21 mouse cellular contexts compared by ENCODE assay signal in the genomic region with DNA sequence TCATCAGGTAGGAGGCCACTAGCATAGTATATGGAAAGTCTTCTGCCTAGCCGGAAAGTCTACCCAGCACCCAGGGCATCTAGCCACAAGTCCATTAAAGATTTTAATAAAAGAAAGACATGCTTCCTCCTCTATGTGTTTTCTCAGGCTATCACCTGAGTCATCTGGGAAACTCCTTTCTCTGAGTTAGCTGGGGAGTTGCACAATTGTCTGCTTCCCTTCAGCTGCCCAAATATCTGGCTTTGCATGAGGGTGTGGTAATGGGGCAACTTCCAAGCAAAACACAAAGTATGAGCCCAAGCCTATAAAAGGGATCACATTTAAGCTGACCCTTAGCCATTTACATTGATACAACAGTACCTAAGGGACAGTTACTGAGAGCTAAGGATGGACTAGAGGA.
DNase-seq lines count a peak whose midpoint lies in the region; ATAC-seq and TF ChIP-seq lines count a peak whose summit lies in the region.
"Had no signal": no experiment of that assay in that cellular context is flagged by ENCODE, and none has a peak within 500 bp of the region (broad histone marks: within the 10 kb centered on the region; RNA-seq: fewer than 3 reads in every experiment).

No protein-coding gene starts in this region.

- POLR2A ChIA-PET in Patski (lab: Charles Lee), result no interaction called here

- peak; percentile 8 to 25 for DNase-seq in urinary bladder, postnatal 36 days (ENCODE audit: low spot score in 2 of 2)
- DNase-seq in urinary bladder, postnatal 10 days (ENCODE audit: low spot score), result no peak
- peak; percentile 85 for DNase-seq in Patski (ENCODE audit: low read depth, low spot score)
- no peak for DNase-seq in retina, postnatal 1 day
- no peak for DNase-seq in heart, postnatal 14 days
- DNase-seq in cerebellum, postnatal 36 days, result no peak
- DNase-seq: adrenal gland, postnatal 10 days; cerebellum, adult 2 months; forebrain, postnatal 0 days; gastrocnemius, postnatal 14 days; kidney, postnatal 36 days; layer of hippocampus, adult 9-11 months; left cerebral cortex, postnatal 4 days; lung, embryonic 14.5 days had no signal

- CTCF ChIA-PET in Patski (lab: Charles Lee), result interaction anchor here (0.9 to 2.0 kb wide), 4 partner anchors 19 to 411 kb away, joined by 3 to 4 read pairs (median 4); no protein-coding TSS in a partner anchor

- H3K27me3 ChIP-seq in Patski, result no peaks in the 10 kb centered on the region
- H3K27me3 ChIP-seq: embryonic facial prominence, embryonic 15.5 days; heart, embryonic 15.5 days; hindbrain, embryonic 15.5 days; kidney, embryonic 15.5 days; limb, embryonic 15.5 days; neural tube, embryonic 15.5 days had no signal

- TF ChIP-seq CTCF in Patski (IDR thresholded peaks at IDR 0.05), result no peak

- in situ Hi-C loops in Patski (cut with MboI; ENCODE audit: low pct_unique_long_range_greater_than_20kb), result no loop called here

- ATAC-seq in Patski, result peak; percentile 91
- ATAC-seq in granulocyte monocyte progenitor cell, adult 5-6 weeks (replicated peaks; ENCODE audit: poor library complexity, severe bottlenecking), result peak; percentile 53
- ATAC-seq: forebrain, postnatal 0 days had no signal

- intact Hi-C loops in heart, postnatal 14 days (cut with DNase I), result no loop called here

Comparison
In these comparisons a context has a peak if more than half of its experiments do, and no peak if none do; other contexts are left out.
1. DNase-seq: peak in urinary bladder, postnatal 36 days (2 of 2) and Patski (single experiment); none in urinary bladder, postnatal 10 days (single experiment), retina, postnatal 1 day (single experiment), heart, postnatal 14 days (0 of 2) and cerebellum, postnatal 36 days (0 of 2).